Mouse (Mus musculus) G1E (cell line): ENCODE results near the gene Myl9.

ENCODE experiments used
- CTCF ChIP-seq: IDR thresholded peaks from 2 replicates; pipeline ENCODE4 v1.5.1; 2012; ENCODE audit warnings: low read depth, low read length, inconsistent platforms, mixed read lengths
- GATA1 ChIP-seq: IDR thresholded peaks from 2 replicates; pipeline ENCODE4 v1.6.1; 2012; ENCODE audit warnings: borderline replicate concordance, low read length, inconsistent platforms, mixed read lengths
- GATA2 ChIP-seq: IDR thresholded peaks from 2 replicates; pipeline ENCODE4 v1.6.1; 2012; ENCODE audit warnings: low read depth, low read length, inconsistent platforms, borderline replicate concordance
- POLR2AphosphoS5 ChIP-seq: IDR thresholded peaks from 2 replicates; pipeline ENCODE4 v1.6.1; 2012; ENCODE audit warnings: low read depth, low read length, inconsistent platforms; ENCODE audit not compliant: insufficient replicate concordance
- TAL1 ChIP-seq: conservative IDR thresholded peaks from 2 replicates; pipeline ENCODE4 v1.6.1; 2012; ENCODE audit warnings: low read depth, low read length, inconsistent platforms, mixed read lengths

- TF ChIP-seq CTCF, result no peak
- no peak for TF ChIP-seq GATA1
- TF ChIP-seq TAL1, result no peak
- TF ChIP-seq POLR2AphosphoS5, result no peak
- TF ChIP-seq GATA2, result no peak
These were observed 18.3 kb upstream of the Myl9 start for GRCm38 (mm10) chr2:156756937-156757336.
